Mouse (Mus musculus) MEL (cell line): Measurements from ENCODE around the gene Abhd16a. TPM values are rescaled to one million over a fixed set of nuclear protein-coding genes. Genes with fewer than 3 reads are reported as not detected.
A peak's percentile ranks its signal among the peaks of the same experiment; 100 is the strongest.

Experiments
- DNase-seq: peaks from one replicate; pipeline ENCODE4 v3.0.0; 2011; ENCODE audit warnings: low read depth, low spot score
- H3K27ac ChIP-seq: 2 replicates; pipeline ENCODE4 v1.5.1; 2012; ENCODE audit warnings: low read depth, mild to moderate bottlenecking, control low read depth, low read length, moderate library complexity; ENCODE audit not compliant: control insufficient read depth
- H3K27me3 ChIP-seq, 2 experiments: fragments of 150-350 bp in 1 of 2; sonication (generic) in 1 of 2; 2 replicates each; pipeline ENCODE4 v1.6.1; 2012; ENCODE audit warnings: low read length in 2 of 2, mild to moderate bottlenecking in 2 of 2, improper control_type of control experiment in 1 of 2, moderate library complexity in 1 of 2; ENCODE audit not compliant: insufficient read depth in 2 of 2, control insufficient read depth in 1 of 2
- H3K36me3 ChIP-seq, 2 experiments: 2 replicates each; pipeline ENCODE4 v1.6.1; 2012 to 2014; ENCODE audit warnings: low read length in 2 of 2, improper control_type of control experiment in 1 of 2, inconsistent platforms in 1 of 2, mild to moderate bottlenecking in 1 of 2; ENCODE audit not compliant: insufficient read depth in 2 of 2, control insufficient read depth in 1 of 2
- H3K4me1 ChIP-seq, 2 experiments: fragments of 150-350 bp in 1 of 2; sonication (generic) in 1 of 2; 2 replicates each; pipeline ENCODE4 v1.6.1; 2012; ENCODE audit warnings: low read length in 2 of 2, improper control_type of control experiment in 1 of 2, mild to moderate bottlenecking in 1 of 2; ENCODE audit not compliant: insufficient read depth in 2 of 2, control insufficient read depth in 1 of 2
- H3K4me3 ChIP-seq, 2 experiments: fragments of 150-350 bp in 1 of 2; sonication (generic) in 1 of 2; 2 replicates each; pipeline ENCODE4 v1.5.1; 2012; ENCODE audit warnings: low read depth in 2 of 2, low read length in 2 of 2, mild to moderate bottlenecking in 2 of 2, moderate library complexity in 2 of 2, control low read depth in 1 of 2, improper control_type of control experiment in 1 of 2; ENCODE audit not compliant: control insufficient read depth in 1 of 2, insufficient read depth in 1 of 2
- H3K79me2 ChIP-seq: 2 replicates; pipeline ENCODE4 v1.6.1; 2012; ENCODE audit warnings: mild to moderate bottlenecking, low read length, moderate library complexity; ENCODE audit not compliant: control insufficient read depth, poor library complexity, insufficient read depth
- H3K9ac ChIP-seq: 2 replicates; pipeline ENCODE4 v1.6.1; 2012; ENCODE audit warnings: low read depth, mild to moderate bottlenecking, control low read depth, low read length, moderate library complexity; ENCODE audit not compliant: control insufficient read depth, poor library complexity, severe bottlenecking
- H3K9me3 ChIP-seq: fragments of 150-350 bp; sonication (generic); replicated peaks from 2 replicates; pipeline ENCODE4 v1.6.1; 2012; ENCODE audit warnings: mild to moderate bottlenecking, low read length, improper control_type of control experiment, moderate library complexity; ENCODE audit not compliant: insufficient read depth
- BHLHE40 ChIP-seq: IDR thresholded peaks from 2 replicates; pipeline ENCODE4 v1.6.1; 2012; ENCODE audit warnings: low read depth, mild to moderate bottlenecking, inconsistent platforms, low read length, improper control_type of control experiment, borderline replicate concordance
- CHD1 ChIP-seq: IDR thresholded peaks from 2 replicates; pipeline ENCODE4 v1.6.1; 2012; ENCODE audit warnings: low read depth, mild to moderate bottlenecking, inconsistent platforms, low read length, improper control_type of control experiment
- EP300 ChIP-seq, 2 experiments: IDR thresholded peaks; 2 replicates each; pipeline ENCODE4 v1.6.1; 2011; ENCODE audit warnings: improper control_type of control experiment in 2 of 2, low read length in 2 of 2, low read depth in 1 of 2, mild to moderate bottlenecking in 1 of 2
- ETS1 ChIP-seq: IDR thresholded peaks from 2 replicates; pipeline ENCODE4 v1.6.1; 2012; ENCODE audit warnings: low read depth, mild to moderate bottlenecking, inconsistent platforms, low read length, improper control_type of control experiment, moderate library complexity
- GABPA ChIP-seq: IDR thresholded peaks from 2 replicates; pipeline ENCODE4 v1.6.1; 2012; ENCODE audit warnings: low read depth, mild to moderate bottlenecking, inconsistent platforms, low read length, improper control_type of control experiment, moderate library complexity
- GATA1 ChIP-seq: IDR thresholded peaks from 2 replicates; pipeline ENCODE4 v1.6.1; 2011; ENCODE audit warnings: low read depth, low read length, improper control_type of control experiment
- KAT2A ChIP-seq: conservative IDR thresholded peaks from 2 replicates; pipeline ENCODE4 v1.6.1; 2012; ENCODE audit warnings: low read depth, low read length, improper control_type of control experiment, inconsistent platforms
- MAFK ChIP-seq: IDR thresholded peaks from 2 replicates; pipeline ENCODE4 v1.6.1; 2011; ENCODE audit warnings: low read depth, mild to moderate bottlenecking, low read length, improper control_type of control experiment, borderline replicate concordance
- MAX ChIP-seq: IDR thresholded peaks from 2 replicates; pipeline ENCODE4 v1.6.1; 2011; ENCODE audit warnings: low read length, improper control_type of control experiment
- MEF2A ChIP-seq: IDR thresholded peaks from 2 replicates; pipeline ENCODE4 v1.6.1; 2014; ENCODE audit warnings: low read depth, mild to moderate bottlenecking, inconsistent platforms, low read length, improper control_type of control experiment; ENCODE audit not compliant: poor library complexity, insufficient replicate concordance, severe bottlenecking; ENCODE audit errors: extremely low read depth
- MXI1 ChIP-seq: IDR thresholded peaks from 2 replicates; pipeline ENCODE4 v1.6.1; 2011; ENCODE audit warnings: mild to moderate bottlenecking, low read depth, low read length, improper control_type of control experiment
- MYB ChIP-seq: IDR thresholded peaks from 2 replicates; pipeline ENCODE4 v1.6.1; 2011; ENCODE audit warnings: mild to moderate bottlenecking, low read depth, low read length, improper control_type of control experiment
- POLR2A ChIP-seq, 2 experiments: IDR thresholded peaks; 2 replicates each; pipeline ENCODE4 v1.6.1; 2011 to 2012; ENCODE audit warnings: low read length in 2 of 2, mild to moderate bottlenecking in 2 of 2, control low read depth in 1 of 2, improper control_type of control experiment in 1 of 2, low read depth in 1 of 2, moderate library complexity in 1 of 2; ENCODE audit not compliant: control insufficient read depth in 1 of 2, insufficient read depth in 1 of 2, poor library complexity in 1 of 2
- POLR2AphosphoS5 ChIP-seq: IDR thresholded peaks from 2 replicates; pipeline ENCODE4 v1.6.1; 2012; ENCODE audit warnings: low read depth, borderline replicate concordance, mild to moderate bottlenecking, inconsistent platforms, low read length, moderate library complexity, mixed read lengths
- RAD21 ChIP-seq: IDR thresholded peaks from 2 replicates; pipeline ENCODE4 v1.6.1; 2011; ENCODE audit warnings: mild to moderate bottlenecking, low read depth, low read length, improper control_type of control experiment
- RCOR1 ChIP-seq: IDR thresholded peaks from 2 replicates; pipeline ENCODE4 v1.6.1; 2012; ENCODE audit warnings: low read depth, mild to moderate bottlenecking, inconsistent platforms, low read length, improper control_type of control experiment
- TAL1 ChIP-seq: IDR thresholded peaks from 2 replicates; pipeline ENCODE4 v1.6.1; 2012; ENCODE audit warnings: mild to moderate bottlenecking, inconsistent platforms, low read length, moderate library complexity, mixed read lengths
- USF2 ChIP-seq, 2 experiments: IDR thresholded peaks; 2 replicates each; pipeline ENCODE4 v1.6.1; 2011 to 2012; ENCODE audit warnings: improper control_type of control experiment in 2 of 2, low read length in 2 of 2, borderline replicate concordance in 1 of 2, inconsistent platforms in 1 of 2, low read depth in 1 of 2, mild to moderate bottlenecking in 1 of 2; ENCODE audit not compliant: insufficient read depth in 1 of 2
- ZC3H11A ChIP-seq: IDR thresholded peaks from 2 replicates; pipeline ENCODE4 v1.6.1; 2012; ENCODE audit warnings: low read depth, mild to moderate bottlenecking, inconsistent platforms, low read length, improper control_type of control experiment
- polyA plus RNA-seq, 2 experiments: library from polyadenylated mRNA; stranded (reverse) in 1 of 2; unstranded in 1 of 2; fragments of >175 nt in 1 of 2; fragments of >200 nt in 1 of 2; gene quantifications; 2 replicates each; pipeline versions ENCODE4 v1.2.1 to v1.2.4; 2012; ENCODE audit warnings: low replicate concordance in 2 of 2, low read depth in 1 of 2; ENCODE audit not compliant: insufficient read length in 2 of 2, insufficient read depth in 1 of 2, missing spikeins in 1 of 2
- total RNA-seq: library from RNA; depleted of rRNA; stranded (reverse); fragments of 300-350 nt; gene quantifications from 2 replicates; pipeline ENCODE4 v1.2.3, GENCODE M21; 2012

Gene Abhd16a
- total and polyA plus RNA-seq, 3 experiments: 96.1 to 126 TPM; not detected in 1

DNA sequence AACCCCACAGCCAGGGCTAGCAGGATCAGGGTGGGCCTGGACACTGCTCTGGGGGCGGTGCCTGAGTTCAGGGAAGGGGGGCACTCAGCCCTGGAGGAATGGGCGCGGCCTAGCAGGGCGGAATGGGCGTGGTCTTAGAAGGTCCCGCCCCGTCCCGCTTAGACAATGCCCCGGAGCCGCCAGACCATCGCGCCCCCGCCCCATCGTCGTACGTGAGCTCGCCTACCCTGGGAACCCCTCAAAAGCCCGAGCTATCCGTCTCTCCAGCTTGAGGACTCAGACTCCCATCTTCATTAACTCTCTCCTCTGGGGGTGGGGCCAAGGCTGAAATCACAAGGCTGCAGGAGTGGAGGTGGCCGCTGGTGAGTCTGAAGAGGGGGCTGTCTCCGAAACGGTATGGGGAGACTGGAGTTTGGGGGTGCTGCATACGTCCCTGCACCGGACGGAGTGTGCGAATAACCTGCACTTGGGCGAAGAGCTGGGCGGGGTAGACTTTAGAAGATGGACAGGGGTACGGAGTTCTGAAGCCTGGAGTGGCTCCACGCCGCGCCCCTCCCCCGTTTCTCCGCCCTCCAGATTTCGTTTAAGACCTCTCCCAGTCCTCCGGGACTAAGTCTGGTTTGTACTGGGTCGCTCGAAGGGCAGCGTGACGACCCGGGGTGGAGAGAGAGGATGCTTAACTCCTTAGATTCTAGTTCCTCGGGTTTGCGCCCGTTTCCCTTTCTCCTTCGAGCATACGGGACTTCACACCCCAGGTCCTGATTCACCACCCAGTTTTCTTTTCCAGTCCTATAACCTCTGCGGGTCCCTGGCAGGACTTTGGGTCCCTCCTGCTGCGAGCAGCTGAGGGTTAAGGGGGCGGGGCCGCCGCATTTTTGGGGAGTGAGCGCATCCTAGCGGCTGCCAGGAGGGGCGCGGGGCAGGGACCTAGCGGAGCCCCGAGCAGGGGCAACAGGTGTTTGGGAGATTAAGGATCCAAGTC lies 29.9 kb upstream of the Abhd16a start, which contains the start of gene Ddah2 (continued):
- TF ChIP-seq MXI1: peak; percentile 35; the same call in 1 of the 2 replicates
- no peak for TF ChIP-seq GABPA
- TF ChIP-seq MEF2A: no peak
- TF ChIP-seq CHD1: no peak
- peak; percentile 58 for TF ChIP-seq ZC3H11A
- no peak for TF ChIP-seq POLR2AphosphoS5
- TF ChIP-seq MAFK: no peak
- peak; percentile 70 for TF ChIP-seq RAD21
- 0 out of 2 replicates have a peak, but pooled peaks have one; percentile 36 for TF ChIP-seq MAX
- TF ChIP-seq MYB: no peak
- no peak for TF ChIP-seq EP300 (IDR thresholded peaks at IDR 0.05; ENCODE audit: low read depth in 1 of 2, low read length in 2 of 2)
- TF ChIP-seq ETS1: no peak
- no peak for TF ChIP-seq GATA1

DNA sequence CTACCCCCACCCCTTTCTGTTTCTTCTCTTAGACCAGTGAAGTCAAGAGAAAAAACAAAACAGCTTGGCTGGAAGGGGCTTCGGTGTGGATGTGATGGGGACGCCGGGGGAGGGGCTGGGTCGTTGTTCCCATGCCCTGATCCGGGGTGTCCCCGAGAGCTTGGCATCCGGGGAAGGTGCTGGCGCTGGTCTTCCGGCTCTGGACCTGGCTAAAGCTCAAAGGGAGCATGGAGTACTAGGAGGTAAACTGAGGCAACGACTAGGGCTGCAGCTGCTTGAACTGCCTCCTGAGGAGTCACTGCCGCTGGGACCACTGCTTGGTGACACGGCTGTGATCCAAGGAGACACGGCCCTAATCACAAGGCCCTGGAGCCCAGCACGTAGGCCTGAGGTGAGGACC lies 29.0 kb upstream of the Abhd16a start:
- TF ChIP-seq TAL1: no peak
- no peak for TF ChIP-seq BHLHE40
- no peak for TF ChIP-seq KAT2A
- TF ChIP-seq POLR2A (IDR thresholded peaks at IDR 0.05; ENCODE audit: control insufficient read depth in 1 of 2, insufficient read depth in 1 of 2, low read depth in 1 of 2, low read length in 2 of 2, poor library complexity in 1 of 2): no peak
- no peak for TF ChIP-seq RAD21
- no peak for TF ChIP-seq MYB
- TF ChIP-seq GATA1: no peak
- no peak for TF ChIP-seq RCOR1
- no peak for TF ChIP-seq USF2 (IDR thresholded peaks at IDR 0.05; ENCODE audit: borderline replicate concordance in 1 of 2, insufficient read depth in 1 of 2, low read depth in 1 of 2, low read length in 2 of 2)
- H3K4me3 ChIP-seq: no peak overlapping the region

More for the DNA sequence above, 29.0 kb upstream of the Abhd16a start:
- H3K79me2 ChIP-seq: peaks cover 1% of the 10 kb centered on the region; the same call in 1 of the 2 replicates
- H3K4me1 ChIP-seq: no peaks in the 10 kb centered on the region; a peak in 1 of 4 replicates
- no peak overlapping the region for H3K9ac ChIP-seq
- no peaks in the 10 kb centered on the region for H3K27me3 ChIP-seq
- H3K9me3 ChIP-seq: no peaks in the 10 kb centered on the region
- DNase-seq: no peak
- H3K36me3 ChIP-seq: peaks cover 8 to 11% of the 10 kb centered on the region in 2 experiments
- H3K27ac ChIP-seq: no peak overlapping the region
